Mouse (Mus musculus) brain, embryonic 14.5 days (tissue): ENCODE measurements around the gene Gm49337. TPM values are rescaled to one million over a fixed set of nuclear protein-coding genes. Genes with fewer than 3 reads are reported as not detected.

ENCODE experiments used
- DNase-seq: peaks from one replicate; pipeline ENCODE4 v3.0.0-alpha.2; 2011; ENCODE audit warnings: low read depth
- CTCF ChIP-seq: fragments of 200-500 bp; IDR thresholded peaks from 2 replicates; pipeline ENCODE4 v1.5.1; 2012; ENCODE audit warnings: inconsistent platforms, mild to moderate bottlenecking, moderate library complexity, borderline replicate concordance; ENCODE audit not compliant: insufficient read depth, insufficient read length; ENCODE audit errors: extremely low read depth
- POLR2A ChIP-seq: fragments of 200-500 bp; IDR thresholded peaks from 2 replicates; pipeline ENCODE4 v1.6.1; 2012; ENCODE audit warnings: mild to moderate bottlenecking, inconsistent platforms, borderline replicate concordance; ENCODE audit not compliant: poor library complexity, insufficient read depth, insufficient read length, severe bottlenecking; ENCODE audit errors: extremely low read depth
- polyA plus RNA-seq: library from polyadenylated mRNA; depleted of rRNA; stranded (reverse); fragments of >200 nt; gene quantifications from 2 replicates; pipeline ENCODE4 v1.2.3, GENCODE M21; 2012

Gm49337 gene
- polyA plus RNA-seq, 1 experiment: not detected

DNA sequence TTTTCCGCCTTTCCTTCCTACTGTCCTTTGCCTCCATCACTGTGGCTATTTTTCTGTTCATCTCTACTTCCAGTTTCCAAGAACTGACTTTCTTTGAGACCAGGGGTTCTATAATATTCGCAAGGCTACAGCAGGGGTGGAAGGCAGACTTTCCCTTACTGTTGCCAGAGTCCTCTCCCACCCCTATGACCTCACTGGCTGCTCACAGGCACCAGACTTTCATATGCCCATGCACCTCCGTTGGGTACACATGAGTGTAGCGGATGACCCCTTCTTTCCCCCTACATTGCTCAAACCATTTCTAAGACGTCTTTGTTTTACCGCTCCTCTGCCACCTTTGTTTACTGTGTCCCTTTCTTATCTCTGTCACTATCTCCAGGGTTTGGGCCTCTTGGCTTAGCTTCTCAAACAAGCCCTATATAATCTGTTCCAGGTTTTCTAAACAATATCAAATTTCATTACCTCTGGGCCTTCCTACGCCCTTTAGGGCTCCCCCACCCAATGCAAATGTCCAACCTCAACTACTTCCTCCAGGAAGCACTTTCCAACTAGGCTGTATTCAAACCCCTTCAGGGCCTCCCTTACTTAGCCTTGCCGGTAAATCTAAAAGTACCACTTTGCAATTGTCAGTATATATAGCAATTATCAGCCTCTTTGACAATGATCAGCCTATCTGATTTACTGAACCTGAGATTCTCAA lies 7.3 kb upstream of the Gm49337 start:
- no peak for TF ChIP-seq CTCF
- TF ChIP-seq POLR2A: no peak
- no peak for DNase-seq

DNA sequence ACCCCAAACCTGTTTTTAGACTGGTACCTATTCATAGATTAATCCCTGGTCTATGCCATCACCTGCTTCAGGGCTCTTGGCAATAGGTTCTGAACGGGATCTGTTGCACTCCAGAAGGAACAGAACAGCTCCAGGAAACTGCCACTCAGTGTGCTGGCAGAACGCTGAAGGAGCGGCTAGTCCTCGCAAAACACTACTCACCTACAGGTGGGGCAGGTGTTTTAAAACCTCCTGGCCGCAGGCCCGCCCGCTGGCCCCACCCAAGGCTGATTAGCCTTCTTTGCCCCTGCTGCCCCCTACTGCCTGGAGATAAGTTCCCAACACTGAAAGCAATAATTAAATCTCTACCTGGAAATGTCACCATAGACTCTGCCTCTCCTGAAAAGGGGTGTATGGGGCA lies 5.8 kb upstream of the Gm49337 start, which contains the start of gene Tspan1:
Gene Tspan1, minus strand, starts transcription at position 198 of the 400 bp plus-strand sequence.
- DNase-seq: no peak
- no peak for TF ChIP-seq CTCF
- no peak for TF ChIP-seq POLR2A

DNA sequence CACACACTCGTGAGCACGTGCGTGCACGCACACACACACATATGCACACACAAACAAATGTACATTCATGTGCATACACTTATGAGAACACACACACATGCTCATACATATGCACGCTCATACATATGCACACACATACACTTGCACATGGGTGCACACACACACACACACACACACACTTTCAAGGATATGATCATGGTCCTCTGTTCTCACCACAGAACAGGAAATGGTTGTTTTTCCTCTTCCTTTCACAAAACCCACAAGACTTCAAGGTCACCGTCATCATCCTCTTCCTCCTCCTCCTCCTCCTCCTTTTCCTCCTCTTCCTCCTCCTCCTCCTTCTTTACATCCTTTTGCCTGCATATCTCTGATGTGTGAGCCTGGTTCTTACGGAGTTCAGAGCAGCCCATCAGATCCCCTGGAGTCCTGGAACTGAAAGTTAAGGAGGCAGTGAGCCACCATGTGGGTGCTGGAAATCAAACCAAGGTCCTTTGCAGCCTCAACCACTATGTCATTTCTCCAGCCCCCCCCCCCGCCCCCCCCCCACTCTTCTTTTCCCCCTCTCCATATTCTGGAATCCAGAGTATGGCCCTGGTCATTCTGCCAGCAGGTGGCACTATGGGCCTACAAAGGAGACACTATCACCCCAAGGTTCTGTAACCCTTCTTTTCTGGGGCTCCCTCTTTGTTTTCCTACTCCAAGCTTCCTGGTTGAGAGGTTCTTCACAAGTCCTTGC lies 4.4 kb upstream of the Gm49337 start:
- peak; percentile 73; the same call in 1 of the 2 replicates for TF ChIP-seq CTCF
- TF ChIP-seq POLR2A: no peak
- DNase-seq: peak; percentile 72

DNA sequence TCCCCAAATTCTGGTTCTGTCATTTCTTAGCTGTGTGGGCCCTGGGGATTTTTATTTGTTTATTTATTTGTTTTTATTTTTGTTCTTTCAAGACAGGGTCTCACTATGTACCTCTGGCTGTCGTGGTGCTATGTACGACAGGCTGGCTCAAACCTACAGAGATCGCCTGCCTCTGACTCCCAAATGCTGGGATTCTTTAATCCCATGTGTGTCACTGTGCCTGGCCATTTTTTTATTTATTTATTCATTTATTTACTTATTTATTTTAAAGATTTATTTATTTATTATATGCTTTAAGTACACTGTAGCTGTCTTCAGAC lies 3.9 kb upstream of the Gm49337 start:
- TF ChIP-seq CTCF (no peak), POLR2A (no peak)
- no peak for DNase-seq

DNA sequence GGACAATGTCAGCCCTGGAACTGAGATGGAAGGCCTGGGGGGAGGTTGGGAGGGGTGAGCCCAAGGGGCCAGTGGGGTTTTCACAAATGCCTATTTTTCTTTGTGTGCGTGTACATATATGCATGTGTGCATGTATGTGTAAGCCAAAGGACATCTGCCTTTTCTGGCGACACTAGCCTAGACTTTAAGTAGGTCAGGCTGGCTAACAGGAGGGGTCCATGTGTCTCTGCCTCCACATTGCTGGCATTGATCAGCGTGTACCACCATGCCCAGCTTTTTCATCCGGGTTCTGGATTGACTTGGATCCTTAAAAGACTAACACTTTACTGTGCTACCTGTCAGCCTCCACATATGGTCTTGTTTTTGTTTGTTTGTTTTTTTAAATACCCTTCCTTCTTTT lies 568 bp downstream of the Gm49337 start:
- TF ChIP-seq POLR2A (no peak), CTCF (no peak)
- no peak for DNase-seq

DNA sequence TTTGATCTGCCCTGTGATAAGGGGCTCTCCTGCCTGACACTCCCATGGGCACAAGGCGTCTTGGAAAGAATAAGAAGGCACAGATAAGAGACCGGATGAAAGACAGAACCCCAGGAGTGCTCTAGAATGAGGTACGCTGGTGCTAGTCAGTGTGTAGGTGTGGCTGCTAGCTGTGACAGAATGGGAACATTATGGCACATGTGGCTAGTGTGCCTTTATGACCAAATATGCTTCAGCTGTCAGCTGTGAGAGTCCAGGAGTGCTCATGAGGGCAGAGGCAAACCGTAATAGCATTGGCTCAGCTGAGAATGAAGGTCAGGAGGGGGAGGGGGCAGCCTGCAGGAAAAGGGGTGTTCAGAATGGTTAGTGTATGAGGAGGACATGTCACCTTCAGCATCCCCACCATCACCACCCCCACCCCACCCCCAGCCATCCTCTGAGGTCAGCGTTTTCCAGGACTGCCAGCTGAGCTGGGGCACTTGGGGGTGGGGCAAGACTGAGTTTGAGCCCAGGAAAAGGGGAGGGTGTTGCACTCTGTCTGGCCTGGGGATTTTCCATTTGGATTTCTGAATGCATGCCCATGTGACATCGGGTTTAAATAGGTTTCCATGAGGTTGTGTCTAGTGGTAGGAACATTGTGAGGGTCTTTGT lies 1.4 kb downstream of the Gm49337 start:
- peak; percentile 22 for DNase-seq
- TF ChIP-seq POLR2A (no peak), CTCF (no peak)

DNA sequence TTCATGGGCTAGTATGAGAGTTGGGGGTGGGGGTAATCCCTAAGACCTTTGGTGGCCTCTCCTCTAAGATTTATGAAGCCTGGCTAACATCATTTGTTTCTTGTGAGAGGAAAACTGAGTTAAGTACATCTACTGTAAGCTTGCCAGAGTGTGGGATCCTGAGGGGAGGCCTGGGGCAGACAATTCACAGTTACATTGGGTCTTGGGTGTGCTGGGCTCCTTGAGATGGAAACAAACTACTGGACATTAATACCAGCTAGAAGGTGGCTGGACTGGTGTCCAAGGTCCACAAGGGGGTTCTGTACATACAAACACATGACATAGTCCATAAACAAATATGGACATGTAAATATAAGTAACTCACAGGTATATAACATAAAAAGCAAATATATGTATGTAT lies 2.0 kb downstream of the Gm49337 start:
- DNase-seq: no peak
- TF ChIP-seq CTCF (no peak), POLR2A (no peak)

DNA sequence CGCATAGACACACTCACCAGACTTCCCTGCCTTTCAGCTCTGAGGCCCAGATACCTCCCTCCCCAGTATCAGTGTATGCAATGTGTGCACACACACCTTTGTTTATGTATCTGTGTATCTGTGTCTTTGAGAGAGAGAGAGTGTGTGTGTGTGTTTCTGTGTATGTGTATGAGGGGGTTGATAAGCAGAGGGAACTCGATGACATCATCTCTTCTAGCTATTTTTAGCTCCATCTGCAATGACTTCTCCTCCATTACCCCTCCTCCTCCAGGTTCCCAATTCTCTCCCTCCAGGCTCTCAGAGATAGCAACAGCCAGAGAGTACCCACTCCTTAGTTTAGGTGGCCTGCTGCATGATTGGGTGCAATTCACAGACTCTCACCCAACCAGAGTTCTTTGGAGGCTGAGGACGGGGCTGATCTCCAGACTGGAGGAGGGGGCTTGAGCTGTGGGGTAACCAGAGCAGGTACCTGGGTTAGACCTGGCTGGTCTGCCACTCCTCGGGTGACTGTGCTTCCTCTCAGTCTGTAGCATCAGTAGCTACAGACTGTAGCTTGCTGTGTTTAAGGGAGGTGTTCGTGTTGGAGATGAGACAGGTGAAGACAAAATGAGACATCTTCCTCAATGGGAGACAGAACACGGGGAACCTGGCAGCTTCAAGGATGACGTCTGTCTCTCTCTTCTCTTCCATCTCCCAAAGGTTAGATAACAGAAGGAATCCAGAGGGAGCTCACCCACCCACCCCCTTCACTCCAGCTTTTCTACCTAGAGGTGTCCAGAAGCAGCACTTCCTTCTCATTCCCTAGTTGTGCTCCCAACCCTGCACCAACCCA lies 2.7 kb downstream of the Gm49337 start:
- DNase-seq: peak; percentile 47

DNA sequence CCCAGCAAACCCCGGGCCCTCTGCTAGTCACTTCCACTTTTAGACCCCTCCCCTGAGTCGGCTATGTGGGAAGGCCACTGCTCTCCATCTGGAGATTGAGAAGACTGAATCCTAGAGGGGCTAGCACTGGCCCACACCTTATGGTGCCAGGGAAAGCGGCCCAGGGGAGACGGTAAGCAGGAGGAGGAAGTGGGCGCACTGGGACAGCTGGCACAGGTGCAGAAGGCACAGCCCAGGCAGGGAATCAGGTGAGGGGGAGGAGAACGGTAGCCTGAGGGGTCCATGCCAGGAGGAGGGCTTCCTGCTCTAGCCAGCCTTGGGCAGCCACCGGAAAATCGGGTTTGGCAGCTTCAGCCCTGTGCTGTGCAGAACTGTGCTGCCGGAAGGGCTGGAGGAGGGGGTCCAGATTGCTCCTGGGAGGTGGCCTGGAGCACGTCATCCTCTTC lies 3.4 kb downstream of the Gm49337 start:
- TF ChIP-seq CTCF (no peak), POLR2A (no peak)
- DNase-seq: peak; percentile 85

More for the DNA sequence above, 2.7 kb downstream of the Gm49337 start:
- TF ChIP-seq POLR2A (no peak), CTCF (no peak)

DNA sequence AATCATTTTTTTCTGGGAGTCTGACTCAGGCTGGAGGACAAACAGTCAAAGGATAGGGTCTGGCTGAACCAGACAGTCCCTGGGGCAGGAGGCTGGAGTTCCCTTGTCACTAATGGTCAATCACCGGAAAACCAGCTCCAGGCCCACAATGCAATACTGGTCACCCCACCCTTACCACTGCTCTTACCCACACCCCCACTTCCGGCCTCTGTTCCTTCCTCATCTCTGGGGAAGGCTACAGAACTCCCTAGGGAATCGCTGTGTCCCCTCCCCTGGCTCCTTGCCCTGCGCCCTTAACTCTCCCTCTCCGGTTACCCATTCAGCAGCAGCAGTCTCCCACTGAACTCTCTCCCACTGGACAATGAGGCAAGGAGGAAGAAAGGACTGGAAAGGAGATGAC lies 4.0 kb downstream of the Gm49337 start:
- DNase-seq: peak; percentile 26
- TF ChIP-seq CTCF: no peak

DNA sequence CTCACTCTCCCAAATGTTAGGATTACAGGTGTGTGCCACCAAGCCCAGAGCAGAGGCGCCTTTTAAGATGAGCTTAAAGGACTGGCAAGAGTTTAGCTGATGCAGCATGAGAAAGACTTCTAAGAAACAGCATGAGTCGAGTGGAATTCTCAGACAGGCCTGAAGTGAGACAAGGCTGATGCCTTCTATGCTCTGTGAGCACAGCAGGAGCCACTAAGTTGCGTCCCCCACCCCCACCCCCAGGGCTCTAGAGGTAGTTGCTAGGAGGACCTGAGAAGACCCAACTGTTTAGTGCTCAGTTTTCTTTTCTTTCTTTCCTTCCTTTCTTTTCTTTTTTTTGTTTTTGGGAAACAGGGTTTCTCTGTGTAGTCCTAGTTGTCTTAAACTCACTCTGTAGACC lies 8.9 kb downstream of the Gm49337 start:
- DNase-seq: no peak
- TF ChIP-seq CTCF: no peak

DNA sequence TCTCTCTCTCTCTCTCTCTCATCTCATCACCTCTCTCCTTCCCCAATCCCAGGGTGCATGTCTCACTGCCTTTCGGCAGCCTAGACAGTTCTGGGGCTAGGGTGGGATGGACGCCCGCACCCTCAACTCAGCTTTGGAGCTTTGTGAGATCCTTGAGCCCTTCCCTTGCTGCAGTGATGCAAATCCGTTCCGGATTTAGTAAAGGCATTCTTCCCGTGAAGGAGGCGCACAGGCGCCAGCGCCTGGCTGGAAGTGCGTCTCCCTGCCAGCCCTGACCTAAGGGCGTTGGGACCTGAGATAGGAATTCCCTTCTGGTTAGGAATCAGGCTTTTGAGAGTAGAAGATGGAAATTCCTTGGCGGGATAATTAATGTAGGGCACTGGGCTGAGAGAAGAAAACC lies 9.6 kb downstream of the Gm49337 start:
- peak; percentile 40 for DNase-seq
- TF ChIP-seq CTCF (no peak), POLR2A (no peak)
